Mouse (Mus musculus): Measurements from ENCODE around the gene Bglap3.
"Not testable (repeated sequence)": the region's sequence is repeated elsewhere in the genome, so short reads cannot be mapped to it uniquely, and the experiment has no call there.

Gene Bglap3

GRCm38 (mm10) chr3:88372643-88373042 lies at the start of gene Bglap3:
Gene Bglap3, minus strand, starts transcription at chr3:88372743.
- DNase-seq (ENCODE audit: low spot score), result not testable (repeated sequence)

GRCm38 (mm10) chr3:88422020-88422720 lies 49.6 kb upstream of the Bglap3 start:
- no peak for DNase-seq (ENCODE audit: low spot score)

GRCm38 (mm10) chr3:88420771-88421170 lies 48.2 kb upstream of the Bglap3 start:
- no peak for DNase-seq (ENCODE audit: low spot score)

GRCm38 (mm10) chr3:88418016-88418415 lies 45.5 kb upstream of the Bglap3 start:
- no peak for DNase-seq (ENCODE audit: low spot score)

- DNase-seq (ENCODE audit: low spot score), result no peak
These were observed 43.1 kb upstream of the Bglap3 start for GRCm38 (mm10) chr3:88415668-88416067.

- no peak for DNase-seq (ENCODE audit: low spot score)
These were observed 40.1 kb upstream of the Bglap3 start for GRCm38 (mm10) chr3:88412636-88413035.

- DNase-seq (ENCODE audit: low spot score), result no peak
These were observed 39.1 kb upstream of the Bglap3 start for GRCm38 (mm10) chr3:88411681-88412080.

GRCm38 (mm10) chr3:88410645-88411031 lies 38.1 kb upstream of the Bglap3 start:
- no peak for DNase-seq (ENCODE audit: low spot score)

GRCm38 (mm10) chr3:88409741-88410644 lies 37.5 kb upstream of the Bglap3 start, which contains the start of gene Pmf1:
Gene Pmf1, minus strand, starts transcription at chr3:88410331.
- DNase-seq (ENCODE audit: low spot score), result peak; percentile 90

- no peak for DNase-seq (ENCODE audit: low spot score)
These were observed 36.4 kb upstream of the Bglap3 start for GRCm38 (mm10) chr3:88408953-88409352.

GRCm38 (mm10) chr3:88407529-88407928 lies 35.0 kb upstream of the Bglap3 start:
- no peak for DNase-seq (ENCODE audit: low spot score)

GRCm38 (mm10) chr3:88407090-88407489 lies 34.5 kb upstream of the Bglap3 start:
- peak; percentile 74 for DNase-seq (ENCODE audit: low spot score)

- DNase-seq (ENCODE audit: low spot score), result no peak
These were observed 31.1 kb upstream of the Bglap3 start for GRCm38 (mm10) chr3:88403522-88404230.

- DNase-seq (ENCODE audit: low spot score), result no peak
These were observed 26.1 kb upstream of the Bglap3 start for GRCm38 (mm10) chr3:88398666-88399065.

GRCm38 (mm10) chr3:88395742-88396141 lies 23.2 kb upstream of the Bglap3 start:
- no peak for DNase-seq (ENCODE audit: low spot score)

- no peak for DNase-seq (ENCODE audit: low spot score)
These were observed 22.7 kb upstream of the Bglap3 start for GRCm38 (mm10) chr3:88395288-88395687.

- DNase-seq (ENCODE audit: low spot score), result no peak
These were observed 21.3 kb upstream of the Bglap3 start for GRCm38 (mm10) chr3:88393776-88394375.

- DNase-seq (ENCODE audit: low spot score), result no peak
These were observed 11.8 kb upstream of the Bglap3 start, which contains the start of gene Bglap for GRCm38 (mm10) chr3:88384364-88384763. Gene Bglap, minus strand, starts transcription at chr3:88384464.

- DNase-seq (ENCODE audit: low spot score), result not testable (repeated sequence)
These were observed 9.8 kb upstream of the Bglap3 start for GRCm38 (mm10) chr3:88382383-88382782.

- DNase-seq (ENCODE audit: low spot score), result not testable (repeated sequence)
These were observed 9.1 kb upstream of the Bglap3 start for GRCm38 (mm10) chr3:88381389-88382315.

GRCm38 (mm10) chr3:88378599-88378998 lies 6.1 kb upstream of the Bglap3 start, which contains the start of gene Bglap2:
Gene Bglap2, minus strand, starts transcription at chr3:88378699.
- not testable (repeated sequence) for DNase-seq (ENCODE audit: low spot score)

Data from layer of hippocampus, adult 11-12 months (tissue).